Mouse (Mus musculus) MEL-GATA-1-ER (cell line): Measurements from ENCODE around the gene Smarca2.
A peak's percentile ranks its signal among the peaks of the same experiment; 100 is the strongest.

Experiments
- DNase-seq: peaks from one replicate; pipeline ENCODE4 v3.0.0-alpha.2; 2012; ENCODE audit warnings: low read depth; ENCODE audit errors: extremely low read depth

Gene Smarca2

GRCm38 (mm10) chr19:26772051-26772583, 167.3 kb downstream of the Smarca2 start:
- no peak for DNase-seq

- peak; percentile 55 for DNase-seq
Measured at GRCm38 (mm10) chr19:26776066-26777025, 171.5 kb downstream of the Smarca2 start.

- no peak for DNase-seq
Measured at GRCm38 (mm10) chr19:26778199-26778598, 173.3 kb downstream of the Smarca2 start.

- no peak for DNase-seq
Measured at GRCm38 (mm10) chr19:26781209-26781608, 176.4 kb downstream of the Smarca2 start.

GRCm38 (mm10) chr19:26788446-26788845, 183.6 kb downstream of the Smarca2 start:
- no peak for DNase-seq

GRCm38 (mm10) chr19:26790386-26791346, 185.8 kb downstream of the Smarca2 start:
- DNase-seq, result no peak

GRCm38 (mm10) chr19:26794315-26794714, 189.5 kb downstream of the Smarca2 start:
- no peak for DNase-seq

GRCm38 (mm10) chr19:26796006-26796405, 191.2 kb downstream of the Smarca2 start:
- DNase-seq, result no peak

GRCm38 (mm10) chr19:26804401-26804800, 199.6 kb downstream of the Smarca2 start:
- no peak for DNase-seq

- no peak for DNase-seq
Measured at GRCm38 (mm10) chr19:26814629-26815028, 209.8 kb downstream of the Smarca2 start.

- DNase-seq, result no peak
Measured at GRCm38 (mm10) chr19:26817901-26818300, 213.1 kb downstream of the Smarca2 start.
